Mouse (Mus musculus): Measurements from ENCODE around the gene Kcnip4. TPM values are rescaled to one million over a fixed set of nuclear protein-coding genes. Genes with fewer than 3 reads are reported as not detected.

Kcnip4 gene
- polyA plus RNA-seq, 1 experiment from 2014 or later: 0.13 TPM

- Histone ChIP-seq H3K9ac (no peak overlapping the region), H3K27ac (replicated peaks) (no peak overlapping the region), H3K4me3 (replicated peaks) (no peak overlapping the region), H3K27me3 (no peaks in the 10 kb centered on the region), H3K4me1 (replicated peaks) (no peaks in the 10 kb centered on the region), H3K9me3 (replicated peaks) (no peaks in the 10 kb centered on the region), H3K4me2 (no peak overlapping the region), H3K36me3 (replicated peaks) (no peaks in the 10 kb centered on the region)
- no peak for ATAC-seq (ENCODE audit: insufficient read depth)
- 47% methylated on average over 4 of the region's 4 CpGs for WGBS (ENCODE audit: insufficient replicate concordance)
These were observed 466.9 kb downstream of the Kcnip4 start for GRCm38 (mm10) chr5:49057636-49058340.

- WGBS (ENCODE audit: insufficient replicate concordance): 45% methylated on average over 1 of the region's 1 CpGs
- no peaks in the 10 kb centered on the region for H3K36me3 ChIP-seq (replicated peaks)
- H3K4me1 ChIP-seq (replicated peaks): no peaks in the 10 kb centered on the region
- H3K27ac ChIP-seq (replicated peaks): no peak overlapping the region
- no peaks in the 10 kb centered on the region for H3K27me3 ChIP-seq
- ATAC-seq (ENCODE audit: insufficient read depth): no peak
- H3K9ac ChIP-seq: no peak overlapping the region
- H3K9me3 ChIP-seq (replicated peaks): no peaks in the 10 kb centered on the region
- H3K4me3 ChIP-seq (replicated peaks): no peak overlapping the region
- H3K4me2 ChIP-seq: no peak overlapping the region
These were observed 476.7 kb downstream of the Kcnip4 start for GRCm38 (mm10) chr5:49047960-49048359.

GRCm38 (mm10) chr5:49041259-49041845 is 483.4 kb downstream of the Kcnip4 start:
- Histone ChIP-seq H3K4me3 (replicated peaks) (no peak overlapping the region), H3K4me1 (replicated peaks) (no peaks in the 10 kb centered on the region), H3K9me3 (replicated peaks) (no peaks in the 10 kb centered on the region), H3K36me3 (replicated peaks) (no peaks in the 10 kb centered on the region), H3K4me2 (no peak overlapping the region), H3K27me3 (no peaks in the 10 kb centered on the region), H3K9ac (no peak overlapping the region), H3K27ac (replicated peaks) (no peak overlapping the region)
- 65% methylated on average over 6 of the region's 6 CpGs for WGBS (ENCODE audit: insufficient replicate concordance)
- no peak for ATAC-seq (ENCODE audit: insufficient read depth)

- no peak for ATAC-seq (ENCODE audit: insufficient read depth)
- Histone ChIP-seq H3K4me2 (no peak overlapping the region), H3K36me3 (replicated peaks) (no peaks in the 10 kb centered on the region), H3K27me3 (no peaks in the 10 kb centered on the region), H3K27ac (replicated peaks) (no peak overlapping the region), H3K9ac (no peak overlapping the region), H3K9me3 (replicated peaks) (no peaks in the 10 kb centered on the region), H3K4me1 (replicated peaks) (no peaks in the 10 kb centered on the region), H3K4me3 (replicated peaks) (no peak overlapping the region)
- WGBS (ENCODE audit: insufficient replicate concordance): 44% methylated on average over 4 of the region's 4 CpGs
These were observed 527.3 kb downstream of the Kcnip4 start for GRCm38 (mm10) chr5:48997359-48997758.

- no peak for ATAC-seq (ENCODE audit: insufficient read depth)
- H3K4me1 ChIP-seq (replicated peaks): no peaks in the 10 kb centered on the region
- no peak overlapping the region for H3K9ac ChIP-seq
- H3K27ac ChIP-seq (replicated peaks): no peak overlapping the region
- no peak overlapping the region for H3K4me3 ChIP-seq (replicated peaks)
- no peaks in the 10 kb centered on the region for H3K9me3 ChIP-seq (replicated peaks)
- H3K36me3 ChIP-seq (replicated peaks): no peaks in the 10 kb centered on the region
- no peaks in the 10 kb centered on the region for H3K27me3 ChIP-seq
- H3K4me2 ChIP-seq: no peak overlapping the region
- 67% methylated on average over 1 of the region's 1 CpGs for WGBS (ENCODE audit: insufficient replicate concordance)
These were observed 535.5 kb downstream of the Kcnip4 start for GRCm38 (mm10) chr5:48989145-48989659.

- Histone ChIP-seq H3K4me2 (no peak overlapping the region), H3K27ac (replicated peaks) (no peak overlapping the region), H3K4me3 (replicated peaks) (no peak overlapping the region), H3K4me1 (replicated peaks) (no peaks in the 10 kb centered on the region), H3K36me3 (replicated peaks) (no peaks in the 10 kb centered on the region), H3K9me3 (replicated peaks) (no peaks in the 10 kb centered on the region), H3K9ac (no peak overlapping the region), H3K27me3 (no peaks in the 10 kb centered on the region)
- ATAC-seq (ENCODE audit: insufficient read depth): no peak
- 59% methylated on average over 2 of the region's 2 CpGs for WGBS (ENCODE audit: insufficient replicate concordance)
These were observed 582.2 kb downstream of the Kcnip4 start for GRCm38 (mm10) chr5:48942378-48943088.

GRCm38 (mm10) chr5:48931881-48932280 is 592.8 kb downstream of the Kcnip4 start:
- no peak overlapping the region for H3K27ac ChIP-seq (replicated peaks)
- H3K4me3 ChIP-seq (replicated peaks): no peak overlapping the region
- H3K4me2 ChIP-seq: no peak overlapping the region
- no peak overlapping the region for H3K9ac ChIP-seq
- H3K9me3 ChIP-seq (replicated peaks): no peaks in the 10 kb centered on the region
- no peak for ATAC-seq (ENCODE audit: insufficient read depth)
- no peaks in the 10 kb centered on the region for H3K27me3 ChIP-seq
- 50% methylated on average over 2 of the region's 2 CpGs for WGBS (ENCODE audit: insufficient replicate concordance)
- no peaks in the 10 kb centered on the region for H3K4me1 ChIP-seq (replicated peaks)
- no peaks in the 10 kb centered on the region for H3K36me3 ChIP-seq (replicated peaks)

GRCm38 (mm10) chr5:48890216-48890615 is 634.5 kb downstream of the Kcnip4 start:
- WGBS (ENCODE audit: insufficient replicate concordance): 68% methylated on average over 8 of the region's 8 CpGs
- H3K36me3 ChIP-seq (replicated peaks): no peaks in the 10 kb centered on the region
- H3K27me3 ChIP-seq: no peaks in the 10 kb centered on the region
- H3K4me2 ChIP-seq: no peak overlapping the region
- H3K4me1 ChIP-seq (replicated peaks): no peaks in the 10 kb centered on the region
- no peak overlapping the region for H3K27ac ChIP-seq (replicated peaks)
- no peak overlapping the region for H3K4me3 ChIP-seq (replicated peaks)
- no peak for ATAC-seq (ENCODE audit: insufficient read depth)
- H3K9ac ChIP-seq: no peak overlapping the region
- no peaks in the 10 kb centered on the region for H3K9me3 ChIP-seq (replicated peaks)

- no peaks in the 10 kb centered on the region for H3K36me3 ChIP-seq (replicated peaks)
- 13% methylated on average over 18 of the region's 18 CpGs for WGBS (ENCODE audit: insufficient replicate concordance)
- no peak overlapping the region for H3K4me3 ChIP-seq (replicated peaks)
- no peak overlapping the region for H3K27ac ChIP-seq (replicated peaks)
- ATAC-seq (ENCODE audit: insufficient read depth): no peak
- no peak overlapping the region for H3K4me2 ChIP-seq
- H3K4me1 ChIP-seq (replicated peaks): no peaks in the 10 kb centered on the region
- no peak overlapping the region for H3K9ac ChIP-seq
- no peaks in the 10 kb centered on the region for H3K9me3 ChIP-seq (replicated peaks)
- no peaks in the 10 kb centered on the region for H3K27me3 ChIP-seq
These were observed 635.1 kb downstream of the Kcnip4 start for GRCm38 (mm10) chr5:48889395-48890194.

- Histone ChIP-seq H3K9ac (no peak overlapping the region), H3K4me1 (replicated peaks) (no peaks in the 10 kb centered on the region), H3K36me3 (replicated peaks) (no peaks in the 10 kb centered on the region), H3K4me2 (no peak overlapping the region), H3K9me3 (replicated peaks) (no peaks in the 10 kb centered on the region), H3K27ac (replicated peaks) (no peak overlapping the region), H3K4me3 (replicated peaks) (no peak overlapping the region), H3K27me3 (no peaks in the 10 kb centered on the region)
- WGBS (ENCODE audit: insufficient replicate concordance): 21% methylated on average over 2 of the region's 2 CpGs
- ATAC-seq (ENCODE audit: insufficient read depth): no peak
These were observed 646.6 kb downstream of the Kcnip4 start for GRCm38 (mm10) chr5:48878081-48878480.

Data from liver, embryonic 15.5 days (tissue).